Mouse (Mus musculus): ENCODE measurements around the gene 4932438A13Rik. TPM values are rescaled to one million over a fixed set of nuclear protein-coding genes. Genes with fewer than 3 reads are reported as not detected.

Gene 4932438A13Rik
- 12.7 and 16.7 TPM in 2 replicates for polyA plus RNA-seq (2015; fragmentation: Nextera tagmentation; extraction: Ambion mirVana)

DNA sequence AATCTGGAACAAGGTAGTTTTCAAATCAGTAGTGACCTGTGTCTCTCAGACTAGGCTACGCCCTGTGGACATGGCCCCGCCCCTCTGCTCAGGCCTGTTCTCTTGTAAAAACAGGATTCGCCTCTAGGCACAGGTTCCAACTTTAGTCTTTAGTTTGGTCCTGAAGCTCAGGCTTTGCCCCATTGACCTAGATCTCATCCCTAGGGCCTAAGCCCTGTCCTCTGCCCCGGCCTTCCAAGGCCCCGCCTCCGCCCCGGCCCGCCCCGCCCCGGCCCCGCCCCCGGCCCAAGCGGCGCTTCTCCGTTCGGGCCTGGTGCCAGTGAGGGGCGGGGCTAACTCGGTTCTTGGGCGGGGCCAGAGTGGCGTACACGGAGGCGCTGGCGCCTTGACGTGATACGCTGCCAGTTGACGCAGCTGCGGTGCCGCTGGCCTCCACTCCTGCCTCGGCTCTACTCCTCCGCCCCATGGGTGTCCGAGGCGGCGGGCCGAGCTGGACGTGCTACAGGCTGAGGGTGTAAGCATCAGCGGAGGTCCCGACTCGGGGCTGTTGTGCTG lies at the start of gene 4932438A13Rik:
Gene 4932438A13Rik, plus strand, starts transcription at position 384 of the 555 bp plus-strand sequence.
- under 1% methylated on average over 26 of the region's 38 CpGs for WGBS (ENCODE audit: insufficient replicate concordance)
- H3K9ac ChIP-seq: peak within 1 kb of the TSS; percentile 93

DNA sequence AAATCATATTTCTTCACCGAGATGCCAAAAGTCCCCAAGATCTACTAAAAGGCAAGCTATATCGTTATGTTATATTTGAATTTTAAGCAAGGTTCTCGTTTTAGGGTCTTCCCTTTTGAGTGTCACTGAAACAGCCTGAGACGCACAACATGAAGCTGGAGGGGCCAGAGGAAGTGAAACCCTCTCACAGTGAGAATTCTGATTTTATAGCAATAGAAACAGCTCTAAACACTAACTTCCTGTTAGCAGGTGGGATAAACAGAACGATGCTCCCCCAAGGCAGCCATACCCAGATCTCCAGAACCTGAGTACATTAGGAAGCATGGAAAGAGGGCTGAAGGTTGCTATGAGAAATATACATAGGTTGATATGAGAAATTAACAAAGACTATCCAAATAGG lies 46.3 kb upstream of the 4932438A13Rik start:
- H3K27me3 ChIP-seq: no peaks in the 10 kb centered on the region
- H3K4me3 ChIP-seq (replicated peaks): no peak overlapping the region
- ATAC-seq (ENCODE audit: low read depth) (no peak), DNase-seq (no peak)
- H3K9ac ChIP-seq: no peak overlapping the region
- no peak overlapping the region for H3K4me2 ChIP-seq
- H3K9me3 ChIP-seq (replicated peaks): no peaks in the 10 kb centered on the region
- WGBS (ENCODE audit: insufficient replicate concordance): 66% methylated on average over 5 of the region's 5 CpGs
- no peak overlapping the region for H3K27ac ChIP-seq
- H3K36me3 ChIP-seq: no peaks in the 10 kb centered on the region
- no peaks in the 10 kb centered on the region for H3K4me1 ChIP-seq (replicated peaks)

More for the DNA sequence above, at the start of gene 4932438A13Rik:
- peak within 1 kb of the TSS; percentile 87 for H3K4me3 ChIP-seq (replicated peaks)
- ATAC-seq (ENCODE audit: low read depth): peak; percentile 98
- no peaks in the 10 kb centered on the region for H3K9me3 ChIP-seq (replicated peaks)
- peak; percentile 96 for DNase-seq
- peaks cover 22% of the 10 kb centered on the region for H3K4me1 ChIP-seq (replicated peaks)
- no peaks in the 10 kb centered on the region for H3K27me3 ChIP-seq
- H3K27ac ChIP-seq: peak within 1 kb of the TSS; percentile 81
- H3K36me3 ChIP-seq: peaks cover 25% of the 10 kb centered on the region
- peak within 1 kb of the TSS; percentile 79 for H3K4me2 ChIP-seq

DNA sequence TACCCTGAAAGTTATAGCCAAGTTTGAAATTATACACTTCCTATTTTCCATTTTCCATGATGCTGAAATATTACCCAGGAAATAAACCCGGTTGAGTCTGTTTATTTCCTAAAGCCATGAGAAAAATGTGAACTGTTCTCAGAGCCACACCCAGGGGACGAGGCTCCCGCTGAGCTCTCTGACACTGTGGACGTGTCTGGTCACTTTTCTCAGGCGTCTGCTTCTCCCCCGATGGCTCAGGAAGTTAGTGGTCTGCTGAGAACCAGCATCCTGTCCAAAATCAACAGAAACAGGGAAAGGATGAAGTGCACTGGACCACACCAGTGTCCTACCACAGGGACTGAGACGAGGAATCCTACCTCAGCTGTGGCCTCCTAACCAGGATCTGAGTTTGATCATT lies 43.5 kb upstream of the 4932438A13Rik start:
- no peak overlapping the region for H3K27ac ChIP-seq
- no peaks in the 10 kb centered on the region for H3K4me1 ChIP-seq (replicated peaks)
- H3K36me3 ChIP-seq: no peaks in the 10 kb centered on the region
- ATAC-seq (ENCODE audit: low read depth): no peak
- H3K9ac ChIP-seq: no peak overlapping the region
- H3K4me2 ChIP-seq: no peak overlapping the region
- DNase-seq: no peak
- no peaks in the 10 kb centered on the region for H3K27me3 ChIP-seq
- no peaks in the 10 kb centered on the region for H3K9me3 ChIP-seq (replicated peaks)
- WGBS (ENCODE audit: insufficient replicate concordance): 31% methylated on average over 7 of the region's 7 CpGs
- H3K4me3 ChIP-seq (replicated peaks): no peak overlapping the region

DNA sequence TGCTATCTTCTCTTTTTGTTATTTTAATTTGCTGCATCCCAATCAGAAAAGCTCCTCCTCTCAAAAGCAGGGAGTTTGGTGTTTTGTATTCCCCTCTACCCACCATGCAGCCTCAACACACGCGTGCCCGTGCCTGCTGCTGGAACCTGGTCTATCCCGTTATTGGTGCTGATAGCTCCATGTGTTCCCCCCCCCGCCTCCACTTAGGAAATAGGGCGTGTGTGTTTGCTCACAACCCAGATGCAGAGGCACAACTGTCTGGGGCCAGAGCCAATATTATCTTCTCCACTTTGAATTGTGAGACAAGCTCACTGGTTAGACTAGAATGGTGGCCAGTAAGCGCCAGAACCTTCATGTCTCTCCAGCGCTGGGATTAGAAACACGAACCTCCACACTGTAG lies 41.9 kb upstream of the 4932438A13Rik start:
- Histone ChIP-seq H3K36me3 (no peaks in the 10 kb centered on the region), H3K27ac (no peak overlapping the region), H3K9ac (no peak overlapping the region), H3K4me1 (replicated peaks) (no peaks in the 10 kb centered on the region), H3K27me3 (no peaks in the 10 kb centered on the region), H3K4me2 (no peak overlapping the region), H3K4me3 (replicated peaks) (no peak overlapping the region), H3K9me3 (replicated peaks) (no peaks in the 10 kb centered on the region)
- DNase-seq: no peak
- no peak for ATAC-seq (ENCODE audit: low read depth)
- 72% methylated on average over 9 of the region's 9 CpGs for WGBS (ENCODE audit: insufficient replicate concordance)

DNA sequence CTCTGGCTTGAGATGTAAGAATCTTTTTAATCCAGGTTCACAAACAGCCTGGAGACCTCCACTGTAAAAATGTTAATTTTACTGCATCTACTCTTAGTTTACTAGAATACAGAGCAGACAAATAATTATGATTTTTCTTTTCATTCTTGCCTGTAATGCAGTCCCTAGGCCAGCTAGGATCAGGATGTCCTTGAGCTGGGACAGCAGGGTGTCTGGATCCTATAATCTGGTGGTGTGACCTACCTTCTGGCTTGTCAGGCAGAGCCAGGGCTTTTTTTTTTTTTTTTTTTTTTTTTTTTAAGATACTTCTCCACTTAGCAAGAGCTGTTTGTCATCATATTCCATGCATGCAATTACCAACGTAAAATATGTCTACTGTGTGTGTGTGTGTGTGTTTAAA lies 37.8 kb upstream of the 4932438A13Rik start:
- Histone ChIP-seq H3K4me1 (replicated peaks) (no peaks in the 10 kb centered on the region), H3K9ac (no peak overlapping the region), H3K4me2 (no peak overlapping the region), H3K4me3 (replicated peaks) (no peak overlapping the region), H3K36me3 (no peaks in the 10 kb centered on the region), H3K9me3 (replicated peaks) (no peaks in the 10 kb centered on the region), H3K27ac (no peak overlapping the region), H3K27me3 (no peaks in the 10 kb centered on the region)
- 52% methylated on average over 1 of the region's 1 CpGs for WGBS (ENCODE audit: insufficient replicate concordance)
- DNase-seq: no peak
- no peak for ATAC-seq (ENCODE audit: low read depth)

DNA sequence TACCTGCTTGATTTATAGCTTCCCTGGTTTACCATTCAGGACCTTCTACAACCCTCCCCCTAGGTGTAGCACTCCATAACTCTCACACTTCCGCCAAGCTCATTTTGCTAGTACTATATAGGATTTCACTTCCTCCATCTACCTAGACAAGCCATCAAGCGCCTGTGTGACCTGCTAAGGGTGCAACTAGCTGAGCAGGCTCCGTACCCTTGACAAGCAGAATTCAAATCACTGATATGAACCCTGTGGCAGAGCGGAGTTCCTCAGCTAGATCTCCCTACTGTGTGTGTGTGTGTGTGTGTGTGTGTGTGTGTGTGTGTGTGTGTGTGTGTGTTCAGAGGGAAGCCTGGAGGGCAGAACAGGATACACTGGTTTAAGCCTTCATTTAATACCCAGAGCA lies 37.4 kb upstream of the 4932438A13Rik start:
- Histone ChIP-seq H3K4me1 (replicated peaks) (no peaks in the 10 kb centered on the region), H3K27ac (no peak overlapping the region), H3K36me3 (no peaks in the 10 kb centered on the region), H3K4me3 (replicated peaks) (no peak overlapping the region), H3K9ac (no peak overlapping the region), H3K27me3 (no peaks in the 10 kb centered on the region), H3K4me2 (no peak overlapping the region), H3K9me3 (replicated peaks) (no peaks in the 10 kb centered on the region)
- no peak for ATAC-seq (ENCODE audit: low read depth)
- 50% methylated on average over 4 of the region's 4 CpGs for WGBS (ENCODE audit: insufficient replicate concordance)
- DNase-seq: no peak

DNA sequence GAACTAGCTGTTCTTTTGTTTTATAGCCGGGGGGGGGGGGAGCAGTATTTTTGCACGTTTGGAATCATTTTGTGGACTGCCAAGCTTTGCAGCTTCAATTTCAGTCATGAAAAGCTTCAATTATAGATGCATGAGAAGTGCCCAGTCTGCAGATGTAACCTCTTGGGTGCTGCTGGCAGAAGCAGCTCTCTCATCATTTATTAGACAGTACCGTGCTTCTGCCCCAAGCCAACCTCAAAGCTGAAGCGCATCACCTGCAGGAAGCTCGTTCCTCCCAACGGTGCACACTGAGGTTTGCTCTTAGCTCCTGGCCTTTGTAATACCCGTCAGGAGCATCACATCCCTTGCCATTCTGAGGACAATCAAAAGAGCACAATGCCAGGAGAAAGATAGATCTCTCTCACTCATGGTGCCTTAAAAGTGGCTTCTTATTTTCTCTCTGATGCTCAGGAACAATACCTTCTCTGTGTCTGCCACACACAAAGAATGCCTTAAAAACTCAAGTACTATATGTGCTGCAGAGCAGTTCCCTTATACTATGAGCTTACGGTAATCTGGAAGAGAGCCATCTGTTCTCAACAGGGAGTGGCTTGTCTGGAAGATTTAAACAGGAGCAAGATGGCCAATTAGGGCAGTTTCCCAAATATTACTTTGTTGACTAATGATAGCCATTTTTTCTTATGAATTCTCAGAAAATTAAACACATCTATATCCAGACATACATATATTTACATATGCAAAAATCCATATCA lies 35.5 kb upstream of the 4932438A13Rik start:
- DNase-seq: no peak
- 48% methylated on average over 8 of the region's 8 CpGs for WGBS (ENCODE audit: insufficient replicate concordance)

DNA sequence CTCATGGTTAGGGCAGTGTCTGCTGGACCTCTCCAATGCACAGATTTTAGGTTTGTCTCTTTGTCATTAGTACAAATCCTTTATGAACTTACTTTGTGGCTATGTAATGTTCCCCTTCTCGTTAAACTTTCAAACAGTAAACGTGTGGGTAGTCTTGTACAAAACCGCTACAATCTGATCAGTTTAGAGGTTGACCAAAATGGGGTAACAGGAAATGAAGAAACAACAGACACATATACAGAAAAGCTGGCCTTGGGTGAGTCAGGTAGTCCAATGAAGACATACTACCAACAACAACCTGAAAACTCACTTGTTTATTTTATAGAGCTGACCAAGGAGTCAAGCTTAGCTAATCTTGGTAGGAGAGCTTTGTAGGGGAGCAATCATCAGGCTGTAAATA lies 32.7 kb upstream of the 4932438A13Rik start:
- Histone ChIP-seq H3K9me3 (replicated peaks) (no peaks in the 10 kb centered on the region), H3K27me3 (no peaks in the 10 kb centered on the region), H3K27ac (no peak overlapping the region), H3K4me2 (no peak overlapping the region), H3K4me1 (replicated peaks) (no peaks in the 10 kb centered on the region), H3K4me3 (replicated peaks) (no peak overlapping the region), H3K9ac (no peak overlapping the region), H3K36me3 (no peaks in the 10 kb centered on the region)
- ATAC-seq (ENCODE audit: low read depth) (no peak), DNase-seq (no peak)
- WGBS (ENCODE audit: insufficient replicate concordance): 67% methylated on average over 3 of the region's 3 CpGs

More for the DNA sequence above, 35.5 kb upstream of the 4932438A13Rik start:
- Histone ChIP-seq H3K9ac (no peak overlapping the region), H3K27ac (no peak overlapping the region), H3K27me3 (no peaks in the 10 kb centered on the region), H3K9me3 (replicated peaks) (no peaks in the 10 kb centered on the region), H3K4me2 (no peak overlapping the region), H3K36me3 (no peaks in the 10 kb centered on the region), H3K4me1 (replicated peaks) (no peaks in the 10 kb centered on the region), H3K4me3 (replicated peaks) (no peak overlapping the region)
- no peak for ATAC-seq (ENCODE audit: low read depth)

DNA sequence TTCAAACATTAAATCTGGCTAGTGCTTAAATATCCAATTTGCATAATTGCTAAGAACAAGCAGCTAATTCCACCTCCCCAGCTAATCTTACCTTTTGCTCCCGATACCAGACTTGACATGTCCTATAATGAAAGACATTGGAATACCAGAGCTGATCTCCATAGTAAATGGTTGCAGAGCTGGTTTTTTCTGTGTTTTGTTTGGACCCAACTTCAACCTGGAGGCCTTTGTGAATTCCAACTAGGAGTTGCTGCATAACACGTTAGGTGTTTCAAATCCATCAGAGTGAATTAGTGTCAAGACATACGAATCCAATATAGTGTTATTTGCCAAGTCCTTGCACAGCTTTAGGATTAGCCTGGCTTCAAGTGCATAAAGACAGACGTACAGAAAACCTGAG lies 28.5 kb upstream of the 4932438A13Rik start:
- ATAC-seq (ENCODE audit: low read depth) (no peak), DNase-seq (no peak)
- WGBS (ENCODE audit: insufficient replicate concordance): 67% methylated on average over 4 of the region's 4 CpGs
- H3K36me3 ChIP-seq: no peaks in the 10 kb centered on the region
- H3K9me3 ChIP-seq (replicated peaks): no peaks in the 10 kb centered on the region
- no peak overlapping the region for H3K9ac ChIP-seq
- no peaks in the 10 kb centered on the region for H3K4me1 ChIP-seq (replicated peaks)
- H3K4me3 ChIP-seq (replicated peaks): no peak overlapping the region
- no peak overlapping the region for H3K27ac ChIP-seq
- H3K4me2 ChIP-seq: no peak overlapping the region
- H3K27me3 ChIP-seq: no peaks in the 10 kb centered on the region

DNA sequence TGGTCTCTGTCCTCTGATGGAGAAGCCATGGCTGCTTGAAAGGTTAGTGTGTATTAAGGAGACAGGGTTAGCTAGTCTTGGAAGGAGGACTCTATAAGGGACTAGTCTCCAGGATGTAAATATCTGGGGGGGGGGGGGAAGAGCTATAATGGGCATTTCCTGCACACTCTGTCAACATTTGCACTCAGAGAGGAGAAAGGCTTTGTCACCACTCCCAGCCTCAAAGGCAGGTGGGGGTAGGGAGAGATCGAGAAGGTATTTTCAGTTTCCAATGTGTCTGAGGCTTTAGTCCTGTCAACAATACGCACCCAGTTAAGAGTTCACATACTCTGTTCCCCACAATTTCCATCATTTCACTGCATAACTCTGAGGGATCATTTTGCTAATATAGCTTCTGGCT lies 28.1 kb upstream of the 4932438A13Rik start:
- no peaks in the 10 kb centered on the region for H3K9me3 ChIP-seq (replicated peaks)
- 69% methylated on average over 2 of the region's 2 CpGs for WGBS (ENCODE audit: insufficient replicate concordance)
- H3K4me1 ChIP-seq (replicated peaks): no peaks in the 10 kb centered on the region
- no peaks in the 10 kb centered on the region for H3K27me3 ChIP-seq
- no peak overlapping the region for H3K9ac ChIP-seq
- no peak overlapping the region for H3K27ac ChIP-seq
- ATAC-seq (ENCODE audit: low read depth) (no peak), DNase-seq (no peak)
- no peaks in the 10 kb centered on the region for H3K36me3 ChIP-seq
- no peak overlapping the region for H3K4me2 ChIP-seq
- no peak overlapping the region for H3K4me3 ChIP-seq (replicated peaks)

DNA sequence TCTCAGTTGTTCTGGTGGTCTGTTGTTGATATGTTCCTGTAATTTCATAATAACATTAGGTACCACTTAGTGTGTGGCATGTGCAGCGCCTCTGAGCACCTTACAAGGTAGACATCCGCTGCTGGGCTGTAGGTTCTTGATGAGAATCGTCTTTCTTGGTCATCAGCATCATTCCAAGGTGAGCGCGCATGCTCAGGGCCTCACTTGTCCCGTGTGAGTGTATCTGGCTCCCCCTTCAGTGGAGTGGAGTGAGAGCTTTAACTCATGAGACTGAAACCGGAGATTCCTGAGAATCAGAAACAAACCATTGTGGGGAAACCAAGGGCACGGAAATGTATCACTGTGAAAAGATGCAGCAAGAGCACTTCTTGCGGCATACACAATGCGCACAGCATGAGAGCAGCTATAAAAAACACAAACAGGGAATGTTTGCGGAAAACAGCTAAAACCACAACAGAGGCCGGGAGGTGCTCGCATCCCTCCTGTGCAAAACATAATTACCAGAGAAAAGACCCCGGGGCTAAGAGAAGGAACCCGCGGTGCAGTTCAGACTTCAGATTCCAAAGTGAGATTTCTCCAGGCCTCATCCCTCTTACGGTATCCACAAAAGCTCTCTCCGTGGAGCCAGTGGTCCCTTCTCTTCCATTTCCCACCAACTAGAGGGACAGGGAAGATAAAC lies 27.2 kb upstream of the 4932438A13Rik start:
- Histone ChIP-seq H3K27me3 (no peaks in the 10 kb centered on the region), H3K4me3 (replicated peaks) (no peak overlapping the region), H3K4me1 (replicated peaks) (no peaks in the 10 kb centered on the region), H3K27ac (no peak overlapping the region), H3K9me3 (replicated peaks) (no peaks in the 10 kb centered on the region), H3K36me3 (no peaks in the 10 kb centered on the region), H3K9ac (no peak overlapping the region), H3K4me2 (no peak overlapping the region)
- WGBS (ENCODE audit: insufficient replicate concordance): 36% methylated on average over 18 of the region's 18 CpGs
- ATAC-seq (ENCODE audit: low read depth) (no peak), DNase-seq (no peak)
